Mouse (Mus musculus): ENCODE measurements around the gene Klhl24. TPM values are rescaled to one million over a fixed set of nuclear protein-coding genes. Genes with fewer than 3 reads are reported as not detected.
A peak's percentile ranks its signal among the peaks of the same experiment; 100 is the strongest.
"Not testable (repeated sequence)": the region's sequence is repeated elsewhere in the genome, so short reads cannot be mapped to it uniquely, and the experiment has no call there.

The Klhl24 gene
- 10 to 100 TPM; 70.4 to 77.8 TPM for total RNA-seq (2021)
- long read RNA-seq, full-length matches to known transcripts, result 5 of 11 reads
- long read RNA-seq, partial matches to known transcripts, result 2 of 11 reads
- long read RNA-seq, other reads (novel, unspliced or antisense), result 4 of 11 reads

- peak; percentile 90 to 93 for DNase-seq (ENCODE audit: low spot score in 2 of 2)
These were observed at the start of gene Klhl24 for GRCm38 (mm10) chr16:20097069-20097710. Klhl24 (plus strand) TSS chr16:20097542.

GRCm38 (mm10) chr16:20052655-20053054 is 44.7 kb upstream of the Klhl24 start:
- DNase-seq (ENCODE audit: low spot score in 2 of 2), result no peak

- no peak for DNase-seq (ENCODE audit: low spot score in 2 of 2)
These were observed 24.6 kb upstream of the Klhl24 start for GRCm38 (mm10) chr16:20072770-20073169.

- no peak for DNase-seq (ENCODE audit: low spot score in 2 of 2)
These were observed 20.7 kb upstream of the Klhl24 start for GRCm38 (mm10) chr16:20076675-20077074.

GRCm38 (mm10) chr16:20080271-20080670 is 17.1 kb upstream of the Klhl24 start:
- DNase-seq (ENCODE audit: low spot score in 2 of 2), result no peak

- DNase-seq (ENCODE audit: low spot score in 2 of 2), result no peak
These were observed 12.7 kb upstream of the Klhl24 start for GRCm38 (mm10) chr16:20084623-20085022.

GRCm38 (mm10) chr16:20085250-20085905 is 12.0 kb upstream of the Klhl24 start:
- no peak for DNase-seq (ENCODE audit: low spot score in 2 of 2)

GRCm38 (mm10) chr16:20086976-20087375 is 10.4 kb upstream of the Klhl24 start:
- DNase-seq (ENCODE audit: low spot score in 2 of 2), result peak; percentile 33 to 57

GRCm38 (mm10) chr16:20089636-20090035 is 7.7 kb upstream of the Klhl24 start:
- no peak for DNase-seq (ENCODE audit: low spot score in 2 of 2)

GRCm38 (mm10) chr16:20090921-20091575 is 6.3 kb upstream of the Klhl24 start:
- no peak for DNase-seq (ENCODE audit: low spot score in 2 of 2)

- DNase-seq (ENCODE audit: low spot score in 2 of 2), result no peak
These were observed 1.4 kb upstream of the Klhl24 start for GRCm38 (mm10) chr16:20095966-20096365.

GRCm38 (mm10) chr16:20097711-20098374 is 501 bp downstream of the Klhl24 start:
- DNase-seq (ENCODE audit: low spot score in 2 of 2), result peak; percentile 90 to 93

GRCm38 (mm10) chr16:20098375-20098727 is 1.0 kb downstream of the Klhl24 start:
- no peak for DNase-seq (ENCODE audit: low spot score in 2 of 2)

- DNase-seq (ENCODE audit: low spot score in 2 of 2), result peak in 1 of 2 experiments; percentile 31
These were observed 1.7 kb downstream of the Klhl24 start for GRCm38 (mm10) chr16:20098866-20099629.

GRCm38 (mm10) chr16:20106996-20107395 is 9.7 kb downstream of the Klhl24 start:
- no peak for DNase-seq (ENCODE audit: low spot score in 2 of 2)

- no peak for DNase-seq (ENCODE audit: low spot score in 2 of 2)
These were observed 11.6 kb downstream of the Klhl24 start for GRCm38 (mm10) chr16:20108961-20109360.

GRCm38 (mm10) chr16:20112649-20113048 is 15.3 kb downstream of the Klhl24 start:
- DNase-seq (ENCODE audit: low spot score in 2 of 2), result no peak

- DNase-seq (ENCODE audit: low spot score in 2 of 2), result no peak
These were observed 18.7 kb downstream of the Klhl24 start for GRCm38 (mm10) chr16:20116069-20116468.

GRCm38 (mm10) chr16:20126319-20126883 is 29.1 kb downstream of the Klhl24 start:
- DNase-seq (ENCODE audit: low spot score in 2 of 2), result not testable (repeated sequence)

GRCm38 (mm10) chr16:20130397-20130796 is 33.1 kb downstream of the Klhl24 start:
- DNase-seq (ENCODE audit: low spot score in 2 of 2), result no peak
